Mouse (Mus musculus) lung, embryonic 16.5 days (tissue): ENCODE data around the gene Zc3h12d. TPM values are rescaled to one million over a fixed set of nuclear protein-coding genes. Genes with fewer than 3 reads are reported as not detected.

Experiments used
- ATAC-seq: fragments of 200-750 bp; cut with Nextera tagmentation; 2 replicates; pipeline ENCODE4 v1.8.0; 2017; ENCODE audit warnings: low read depth, mild to moderate bottlenecking, moderate library complexity
- H3K27ac ChIP-seq: fragments of 300-500 bp; sonication (generic); 2 replicates; pipeline ENCODE4 v1.5.1; 2014; ENCODE audit warnings: mild to moderate bottlenecking, control low read depth, low read length
- H3K27me3 ChIP-seq: fragments of 300-500 bp; sonication (generic); 2 replicates; pipeline ENCODE4 v1.6.1; 2014; ENCODE audit warnings: low read depth, low read length, mixed read lengths; ENCODE audit not compliant: control insufficient read depth, insufficient read depth
- H3K36me3 ChIP-seq: fragments of 300-500 bp; sonication (generic); 2 replicates; pipeline ENCODE4 v1.6.1; 2014; ENCODE audit warnings: low read length; ENCODE audit not compliant: control insufficient read depth, insufficient read depth
- H3K4me1 ChIP-seq: fragments of 300-500 bp; sonication (generic); replicated peaks from 2 replicates; pipeline ENCODE4 v1.6.1; 2014; ENCODE audit warnings: low read length, mixed read lengths; ENCODE audit not compliant: control insufficient read depth, insufficient read depth
- H3K4me2 ChIP-seq: fragments of 300-500 bp; sonication (generic); 2 replicates; pipeline ENCODE4 v1.6.1; 2014; ENCODE audit warnings: low read depth, low read length, control low read depth
- H3K4me3 ChIP-seq: fragments of 300-500 bp; sonication (generic); 2 replicates; pipeline ENCODE4 v1.5.1; 2014; ENCODE audit warnings: mild to moderate bottlenecking, low read length, control low read depth
- H3K9ac ChIP-seq: fragments of 300-500 bp; sonication (generic); 2 replicates; pipeline ENCODE4 v1.6.1; 2014; ENCODE audit warnings: low read length, control low read depth
- H3K9me3 ChIP-seq: fragments of 300-500 bp; sonication (generic); 2 replicates; pipeline ENCODE4 v1.6.1; 2016; ENCODE audit warnings: low read length; ENCODE audit not compliant: control insufficient read depth
- WGBS: fragments of 180-500 bp; shearing (Covaris S2); extraction: QIAGEN DNeasy Blood & Tissue Kit; methylation state at CpG from one replicate; pipeline ENCODE4 v1.1.7; 2014; 5-methylcytosine and 5-hydroxymethylcytosine counted together
- polyA plus RNA-seq: library from polyadenylated mRNA; unstranded; fragments of >200 nt; fragmentation: Nextera tagmentation; extraction: Ambion mirVana; gene quantifications from 2 replicates; pipeline ENCODE4 v1.2.1, GENCODE M21; 2015

Zc3h12d gene
- polyA plus RNA-seq, 1 experiment from 2014 or later, result 0.06 TPM

- Histone ChIP-seq H3K27ac (no peak overlapping the region), H3K4me2 (no peak overlapping the region), H3K27me3 (peaks cover 19% of the 10 kb centered on the region), H3K9me3 (no peaks in the 10 kb centered on the region), H3K36me3 (no peaks in the 10 kb centered on the region), H3K4me3 (no peak overlapping the region), H3K9ac (no peak overlapping the region), H3K4me1 (peaks cover 4% of the 10 kb centered on the region; the same call in 1 of the 2 replicates)
- WGBS, result 52% methylated on average over 6 of the region's 6 CpGs
- ATAC-seq, result peak; percentile 53; the same call in 1 of the 2 replicates
Measured at GRCm38 (mm10) chr10:7864184-7864583, 31.9 kb downstream of the Zc3h12d start.

- no peak overlapping the region for H3K9ac ChIP-seq
- H3K4me1 ChIP-seq, result peaks cover 4% of the 10 kb centered on the region; the same call in 1 of the 2 replicates
- H3K27ac ChIP-seq, result no peak overlapping the region
- no peaks in the 10 kb centered on the region for H3K9me3 ChIP-seq
- H3K36me3 ChIP-seq, result no peaks in the 10 kb centered on the region
- H3K4me3 ChIP-seq, result no peak overlapping the region
- no peak overlapping the region for H3K4me2 ChIP-seq
- 85% methylated on average over 3 of the region's 3 CpGs for WGBS
- no peak for ATAC-seq
- peaks cover 19% of the 10 kb centered on the region for H3K27me3 ChIP-seq
Measured at GRCm38 (mm10) chr10:7864806-7865205, 32.5 kb downstream of the Zc3h12d start.

DNA sequence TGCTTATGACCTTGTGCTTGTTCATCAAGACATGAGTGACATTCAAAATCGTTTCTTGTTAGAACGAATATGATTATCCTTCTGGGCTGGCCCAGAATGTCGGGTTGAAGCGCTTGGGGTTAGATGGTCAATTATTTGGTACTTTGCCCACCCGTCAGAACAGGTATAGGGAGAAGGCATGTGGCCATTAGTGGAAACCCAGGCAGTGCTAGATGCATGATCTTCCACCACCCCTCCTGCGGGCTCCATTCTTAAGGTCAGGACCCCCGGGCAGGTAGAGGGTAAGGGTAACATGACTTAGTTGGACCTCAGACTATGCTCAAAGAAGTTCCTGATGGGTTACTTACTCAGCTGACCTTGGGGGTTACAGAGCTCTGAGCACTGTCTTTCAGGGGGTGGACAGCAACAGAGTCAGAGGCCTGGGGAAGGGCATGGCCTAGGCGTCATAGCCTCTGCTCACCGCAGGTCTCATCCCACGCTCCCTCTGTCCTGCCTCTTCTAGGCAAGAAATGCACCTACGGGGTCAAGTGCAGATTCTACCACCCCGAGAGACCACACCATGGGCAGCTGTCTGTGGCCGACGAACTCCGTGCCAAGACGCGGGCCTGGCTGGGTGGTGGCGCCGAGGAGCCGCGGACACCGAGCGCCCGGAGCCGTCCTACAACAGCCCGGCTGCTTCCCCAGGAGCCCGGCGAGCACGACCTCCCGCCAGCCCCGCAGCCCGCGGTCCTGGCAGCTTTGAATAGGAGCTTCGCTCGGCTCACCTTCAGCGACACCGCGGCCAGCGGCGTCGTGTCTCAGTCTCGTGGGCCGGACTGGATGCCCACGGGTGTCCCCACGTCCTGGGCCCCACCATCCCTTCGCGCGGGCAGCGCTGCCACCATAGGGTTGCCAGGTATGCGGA, 34.7 kb downstream of the Zc3h12d start:
- H3K4me2 ChIP-seq, result peak overlapping the region; percentile 77
- no peak overlapping the region for H3K27ac ChIP-seq
- no peaks in the 10 kb centered on the region for H3K9me3 ChIP-seq
- H3K9ac ChIP-seq, result peak overlapping the region; percentile 61
- peaks cover 4% of the 10 kb centered on the region; the same call in 1 of the 2 replicates for H3K4me1 ChIP-seq
- no peak for ATAC-seq
- H3K27me3 ChIP-seq, result peaks cover 19% of the 10 kb centered on the region
- 19% methylated on average over 50 of the region's 50 CpGs for WGBS
- no peaks in the 10 kb centered on the region for H3K36me3 ChIP-seq
- H3K4me3 ChIP-seq, result peak overlapping the region; percentile 47

DNA sequence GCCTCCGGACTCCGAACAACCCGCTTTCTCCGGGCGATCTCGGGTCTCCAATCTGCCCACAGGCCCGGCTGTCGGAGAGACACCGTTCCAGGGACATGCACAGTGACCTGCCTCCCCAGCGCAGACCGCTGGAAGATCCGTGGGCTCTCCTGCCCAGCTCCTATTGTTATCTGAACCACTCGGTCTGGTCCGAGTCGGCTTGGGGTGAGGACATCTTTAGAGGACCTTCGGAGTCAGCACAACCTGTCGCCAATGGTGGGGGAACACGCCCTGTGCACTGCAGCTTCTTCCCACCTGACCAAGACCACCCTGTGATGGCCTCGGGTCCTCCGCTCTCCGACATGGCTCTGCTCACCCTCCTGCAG, 35.4 kb downstream of the Zc3h12d start:
- Histone ChIP-seq H3K4me1 (peaks cover 4% of the 10 kb centered on the region; the same call in 1 of the 2 replicates), H3K4me3 (peak overlapping the region; percentile 47)
- no peak for ATAC-seq

DNA sequence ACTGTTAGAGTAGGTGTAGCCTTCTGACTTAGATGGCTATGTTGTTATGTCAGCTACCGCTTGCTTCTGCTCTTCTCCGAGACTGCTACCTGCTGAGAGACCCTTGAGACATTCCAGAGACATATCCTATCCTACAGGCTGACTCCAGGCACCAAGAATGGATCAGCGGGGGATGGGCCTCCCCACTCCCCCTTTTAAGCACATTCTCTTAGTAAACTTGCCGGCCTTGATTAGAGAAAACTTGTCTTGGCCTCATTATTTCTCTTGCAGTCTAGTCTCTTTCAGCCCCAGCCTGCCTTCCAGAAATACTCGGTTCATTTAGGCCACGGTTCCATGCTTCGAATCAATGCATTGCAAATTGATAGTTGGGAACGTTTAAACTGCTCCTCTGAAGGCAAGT, 37.5 kb downstream of the Zc3h12d start:
- H3K4me3 ChIP-seq, result no peak overlapping the region
- H3K9ac ChIP-seq, result no peak overlapping the region
- ATAC-seq, result no peak
- no peak overlapping the region for H3K4me2 ChIP-seq
- H3K36me3 ChIP-seq, result no peaks in the 10 kb centered on the region
- 63% methylated on average over 8 of the region's 8 CpGs for WGBS
- no peak overlapping the region for H3K27ac ChIP-seq
- peaks cover 19% of the 10 kb centered on the region for H3K27me3 ChIP-seq
- peaks cover 9% of the 10 kb centered on the region; the same call in 1 of the 2 replicates for H3K4me1 ChIP-seq
- H3K9me3 ChIP-seq, result no peaks in the 10 kb centered on the region

More for the DNA sequence above, 35.4 kb downstream of the Zc3h12d start:
- Histone ChIP-seq H3K9me3 (no peaks in the 10 kb centered on the region), H3K4me2 (peak overlapping the region; percentile 77), H3K27ac (no peak overlapping the region), H3K36me3 (no peaks in the 10 kb centered on the region), H3K9ac (peak overlapping the region; percentile 61), H3K27me3 (peaks cover 19% of the 10 kb centered on the region)
- WGBS, result 24% methylated on average over 21 of the region's 21 CpGs

GRCm38 (mm10) chr10:7870571-7871315, 38.5 kb downstream of the Zc3h12d start:
- ATAC-seq, result no peak

DNA sequence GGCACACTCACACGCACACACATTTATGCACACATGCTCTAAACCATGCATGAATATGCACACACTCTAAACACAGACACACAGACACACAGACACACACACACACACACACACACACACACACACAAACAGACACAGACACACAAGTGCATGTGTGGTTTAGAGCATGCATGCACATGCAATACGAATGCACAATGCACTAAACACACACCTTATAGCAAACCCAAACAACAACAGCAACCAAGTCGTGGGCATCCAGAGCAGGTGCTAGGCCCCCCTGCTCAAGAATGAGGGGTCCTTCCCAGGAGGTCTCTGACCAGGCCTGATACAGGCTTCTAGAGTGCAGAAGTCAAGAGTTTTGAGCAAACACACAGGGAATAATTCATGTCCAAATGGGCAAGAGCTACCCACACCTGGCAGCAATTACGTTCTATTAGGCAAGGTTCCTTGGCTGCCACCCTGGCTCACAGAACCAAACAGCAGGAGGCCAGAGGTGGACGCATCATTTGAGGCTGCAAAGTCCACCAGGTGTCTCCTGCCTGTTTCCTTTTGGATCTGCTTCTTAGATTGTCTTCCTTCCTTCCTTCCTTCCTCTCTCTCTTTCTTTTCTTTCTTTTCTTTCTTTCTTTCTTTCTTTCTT, 39.2 kb downstream of the Zc3h12d start:
- H3K4me1 ChIP-seq, result peaks cover 9% of the 10 kb centered on the region; the same call in 1 of the 2 replicates
- no peak overlapping the region for H3K4me3 ChIP-seq
- H3K4me2 ChIP-seq, result no peak overlapping the region
- H3K9me3 ChIP-seq, result no peaks in the 10 kb centered on the region
- H3K27ac ChIP-seq, result no peak overlapping the region
- ATAC-seq, result no peak
- WGBS, result 71% methylated on average over 5 of the region's 5 CpGs
- no peak overlapping the region for H3K9ac ChIP-seq
- peaks cover 19% of the 10 kb centered on the region for H3K27me3 ChIP-seq
- no peaks in the 10 kb centered on the region for H3K36me3 ChIP-seq

More at GRCm38 (mm10) chr10:7870571-7871315, 38.5 kb downstream of the Zc3h12d start:
- Histone ChIP-seq H3K9ac (no peak overlapping the region), H3K9me3 (no peaks in the 10 kb centered on the region), H3K27me3 (peaks cover 19% of the 10 kb centered on the region), H3K4me3 (no peak overlapping the region), H3K36me3 (no peaks in the 10 kb centered on the region), H3K4me1 (peaks cover 9% of the 10 kb centered on the region; the same call in 1 of the 2 replicates), H3K27ac (no peak overlapping the region), H3K4me2 (no peak overlapping the region)
- WGBS, result 53% methylated on average over 11 of the region's 11 CpGs

DNA sequence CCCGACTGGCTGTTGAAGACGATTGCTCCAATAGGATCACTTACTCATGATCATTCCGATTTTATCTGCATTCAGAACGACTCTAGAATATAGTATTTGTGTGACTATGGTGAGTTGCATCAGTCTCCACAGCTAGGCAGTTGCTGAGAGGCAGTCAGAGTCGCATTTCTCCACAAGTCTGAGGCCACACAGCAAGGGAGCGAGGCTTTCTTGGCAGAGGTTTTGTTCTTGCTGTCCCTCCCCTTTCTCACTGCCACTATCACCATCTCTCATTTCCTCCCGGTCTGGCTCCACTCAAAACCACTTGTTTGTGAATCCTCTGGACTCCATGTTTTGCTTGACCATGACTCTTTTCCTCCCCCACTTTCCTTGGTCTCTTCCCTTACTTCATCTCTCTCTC, 41.9 kb downstream of the Zc3h12d start:
- H3K4me3 ChIP-seq, result no peak overlapping the region
- H3K9me3 ChIP-seq, result no peaks in the 10 kb centered on the region
- H3K9ac ChIP-seq, result no peak overlapping the region
- 57% methylated on average over 7 of the region's 7 CpGs for WGBS
- 0 out of 2 replicates have a peak, but pooled peaks cover 5% of the 10 kb centered on the region for H3K4me1 ChIP-seq
- H3K27me3 ChIP-seq, result no peaks in the 10 kb centered on the region; the same call in 1 of the 2 replicates
- no peak overlapping the region for H3K4me2 ChIP-seq
- no peaks in the 10 kb centered on the region for H3K36me3 ChIP-seq
- no peak overlapping the region for H3K27ac ChIP-seq
- ATAC-seq, result peak; percentile 86
